Mouse (Mus musculus): ENCODE results near the gene Nol7. TPM values are rescaled to one million over a fixed set of nuclear protein-coding genes. Genes with fewer than 3 reads are reported as not detected.

Nol7 gene
- polyA plus RNA-seq (2012) = 143 and 215 TPM in 2 replicates

DNA sequence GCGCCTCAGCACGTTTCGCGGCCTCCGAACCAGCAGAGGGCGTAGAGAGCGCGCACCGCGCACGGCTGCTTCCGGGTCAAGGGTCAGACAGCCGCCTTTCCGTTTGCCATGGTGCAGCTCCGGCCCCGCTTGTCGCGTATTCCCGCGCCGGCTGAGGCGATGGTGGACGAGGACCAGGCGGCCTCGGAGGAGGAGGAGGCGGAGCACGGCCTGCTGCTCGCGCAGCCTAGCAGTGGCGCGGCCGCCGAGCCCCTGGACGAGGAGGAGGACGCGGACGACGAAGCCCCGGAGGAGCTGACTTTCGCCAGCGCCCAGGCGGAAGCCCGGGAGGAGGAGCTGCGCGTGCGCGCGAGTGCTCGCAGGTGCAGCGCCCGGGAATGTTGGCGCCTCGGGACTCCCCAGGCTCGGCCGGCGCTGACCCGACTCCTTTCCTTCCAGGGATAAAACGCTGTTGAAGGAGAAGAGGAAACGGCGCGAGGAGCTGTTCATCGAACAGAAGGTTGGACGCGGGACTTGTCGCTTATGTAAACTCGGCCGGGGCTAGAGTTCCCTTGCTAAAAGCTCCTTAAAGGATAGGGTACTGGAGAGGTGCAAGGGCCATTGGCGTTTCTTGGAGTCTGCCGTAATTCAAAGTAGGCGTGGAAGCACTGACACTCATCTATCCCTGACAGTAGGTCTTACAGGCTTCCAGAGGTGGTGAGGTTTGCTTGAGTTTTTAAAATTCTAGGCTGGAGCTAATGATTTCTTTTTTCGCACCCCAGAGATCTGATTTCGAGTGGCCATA, at the start of gene Nol7:
Nol7 (plus strand) TSS at position 94 of the 784 bp plus-strand sequence.

DNA sequence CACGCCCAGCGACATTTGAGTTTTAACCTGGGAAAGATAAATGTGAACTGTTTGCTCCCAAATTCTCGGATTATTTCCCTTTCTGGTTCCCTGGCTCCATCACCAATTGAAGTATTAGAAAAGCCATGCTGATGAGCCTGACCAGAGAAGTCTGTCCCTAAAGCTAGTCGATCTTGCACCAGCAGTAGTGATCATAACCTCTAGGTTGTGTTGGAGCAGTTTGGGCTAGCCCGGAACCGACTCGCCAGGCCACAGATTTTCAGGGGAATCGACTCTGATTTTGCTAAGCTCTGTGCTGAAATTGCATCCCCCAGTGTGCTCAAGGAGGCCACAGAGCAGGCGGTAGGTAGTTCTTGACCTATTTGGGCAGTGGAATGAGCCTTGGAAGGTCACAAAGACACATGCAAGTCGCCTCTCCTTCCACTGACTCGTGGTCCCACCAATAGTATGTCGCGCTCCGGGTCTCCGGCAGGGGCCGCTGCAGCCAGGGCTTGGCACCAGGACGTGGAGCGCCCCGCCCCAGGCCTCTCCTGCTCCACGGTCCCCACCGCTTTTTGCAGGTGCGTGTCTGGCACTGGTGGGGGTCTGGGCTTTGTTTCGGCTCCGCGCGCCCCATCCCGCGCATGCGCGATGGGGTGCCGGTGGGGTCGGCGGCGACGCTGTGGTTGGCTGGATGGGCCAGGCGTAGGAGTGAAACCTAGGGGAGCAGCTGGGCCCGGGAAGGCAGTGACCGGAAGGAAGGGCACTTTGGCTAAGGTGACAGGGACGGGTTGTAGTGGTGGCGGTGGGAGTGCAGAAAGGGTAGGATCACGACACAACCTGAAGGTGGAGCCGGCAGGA, 33.0 kb upstream of the Nol7 start, which contains the start of gene Sirt5:
Sirt5 (plus strand) TSS at position 512 of the 840 bp plus-strand sequence.

Other genes starting within 250 kb of the Nol7 start
- 1.2 and 3.1 TPM in 2 replicates for gene Tbc1d7, start 226.9 kb upstream of the Nol7 start, polyA plus RNA-seq (2012)
- gene Gfod1, start 94.2 kb upstream of the Nol7 start, polyA plus RNA-seq (2012) = 8.8 and 13.1 TPM in 2 replicates
- 9.2 and 13.3 TPM in 2 replicates for gene Sirt5, start 32.9 kb upstream of the Nol7 start, polyA plus RNA-seq (2012)
- gene Ranbp9, start 82.9 kb downstream of the Nol7 start, polyA plus RNA-seq (2012) = 91.1 and 106 TPM in 2 replicates
- 8.0 and 9.5 TPM in 2 replicates for gene Mcur1, start 161.8 kb downstream of the Nol7 start, polyA plus RNA-seq (2012)
- 0.03 TPM in 1 of 2 replicates, not detected in the other for gene Rnf182, start 217.3 kb downstream of the Nol7 start, polyA plus RNA-seq (2012)